Mouse (Mus musculus) ES-Bruce4 (cell line): ENCODE results near the gene Auts2. TPM values are rescaled to one million over a fixed set of nuclear protein-coding genes. Genes with fewer than 3 reads are reported as not detected.

Source experiments
- H3K27ac ChIP-seq: 2 replicates; pipeline ENCODE4 v1.5.1; 2012; ENCODE audit warnings: low read length, inconsistent platforms; ENCODE audit not compliant: insufficient read depth
- H3K27me3 ChIP-seq: 2 replicates; pipeline ENCODE4 v1.6.1; 2012; ENCODE audit warnings: mild to moderate bottlenecking, low read length, inconsistent platforms; ENCODE audit not compliant: control insufficient read depth, poor library complexity, insufficient read depth, severe bottlenecking
- H3K36me3 ChIP-seq: 2 replicates; pipeline ENCODE4 v1.6.1; 2012; ENCODE audit warnings: inconsistent platforms, mild to moderate bottlenecking, low read length, moderate library complexity; ENCODE audit not compliant: control insufficient read depth, poor library complexity, insufficient read depth, severe bottlenecking
- H3K4me1 ChIP-seq: one replicate; pipeline ENCODE4 v1.8.1; 2011; ENCODE audit warnings: low read length; ENCODE audit not compliant: control insufficient read depth, insufficient read depth
- H3K4me3 ChIP-seq: 2 replicates; pipeline ENCODE4 v1.5.1; 2011; ENCODE audit warnings: low read depth, mild to moderate bottlenecking, low read length
- H3K9ac ChIP-seq: 2 replicates; pipeline ENCODE4 v1.6.1; 2012; ENCODE audit warnings: low read depth, mild to moderate bottlenecking, inconsistent platforms; ENCODE audit not compliant: poor library complexity, severe bottlenecking
- H3K9me3 ChIP-seq: replicated peaks from 2 replicates; pipeline ENCODE4 v1.6.1; 2012; ENCODE audit warnings: mild to moderate bottlenecking, low read length, inconsistent platforms; ENCODE audit not compliant: control insufficient read depth, poor library complexity, insufficient read depth, severe bottlenecking
- CTCF ChIP-seq: IDR thresholded peaks from one replicate; pipeline ENCODE4 v1.8.1; 2011; ENCODE audit warnings: low read depth, low read length
- EP300 ChIP-seq: IDR thresholded peaks from 2 replicates; pipeline ENCODE4 v1.6.1; 2011; ENCODE audit warnings: low read depth, low read length; ENCODE audit not compliant: insufficient read depth
- POLR2A ChIP-seq: IDR thresholded peaks from one replicate; pipeline ENCODE4 v1.8.1; 2011; ENCODE audit warnings: low read length; ENCODE audit not compliant: insufficient read depth
- polyA plus RNA-seq: library from polyadenylated mRNA; stranded (reverse); fragments of >200 nt; gene quantifications from 2 replicates; pipeline ENCODE4 v1.2.4, GENCODE M21; 2011; ENCODE audit warnings: low read depth; ENCODE audit not compliant: missing spikeins, insufficient read depth, insufficient read length

Gene Auts2
- polyA plus RNA-seq, 1 experiment, result 23.4 TPM

DNA sequence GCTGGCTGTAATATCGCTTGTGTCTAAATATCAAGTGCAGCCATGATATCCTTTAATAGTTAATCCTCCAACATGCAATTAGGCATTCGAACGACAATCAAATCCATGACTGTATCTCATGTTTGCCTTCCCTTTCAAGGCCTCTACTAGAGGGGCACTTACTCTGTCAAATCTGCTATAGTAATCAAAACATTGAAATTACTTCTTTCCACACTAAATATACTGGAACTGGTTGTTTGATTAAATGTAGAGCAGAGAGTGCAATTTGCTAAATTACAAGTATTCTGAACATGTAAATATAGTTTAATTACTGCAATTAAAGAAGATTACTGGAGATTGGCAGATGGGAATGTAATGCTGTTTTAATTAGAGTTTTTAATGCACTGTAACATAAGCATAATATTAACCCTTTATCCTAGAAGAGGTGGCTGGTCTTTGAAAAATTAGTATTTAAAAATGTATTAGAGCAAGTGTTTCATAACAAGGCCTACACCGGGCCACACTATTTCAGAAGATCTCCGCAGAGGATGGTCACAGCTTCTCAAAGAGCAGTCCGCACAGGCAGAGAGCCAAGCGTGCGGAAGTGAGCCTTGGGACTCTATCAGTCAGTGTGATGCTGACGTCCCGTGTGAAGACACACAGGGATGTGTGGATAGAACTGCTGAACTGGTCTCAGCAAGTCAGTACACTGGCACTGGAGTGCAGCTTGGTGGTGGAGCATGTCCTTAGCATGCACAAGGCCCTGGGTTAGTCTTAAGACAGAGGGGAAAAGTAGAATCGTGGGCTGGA, 673.2 kb downstream of the Auts2 start:
- no peak overlapping the region for H3K27ac ChIP-seq
- H3K4me1 ChIP-seq, result no peaks in the 10 kb centered on the region
- TF ChIP-seq POLR2A (no peak), EP300 (no peak), CTCF (no peak)
- no peaks in the 10 kb centered on the region for H3K36me3 ChIP-seq
- H3K9me3 ChIP-seq, result no peaks in the 10 kb centered on the region
- H3K4me3 ChIP-seq, result no peak overlapping the region
- H3K27me3 ChIP-seq, result no peaks in the 10 kb centered on the region
- no peak overlapping the region for H3K9ac ChIP-seq

DNA sequence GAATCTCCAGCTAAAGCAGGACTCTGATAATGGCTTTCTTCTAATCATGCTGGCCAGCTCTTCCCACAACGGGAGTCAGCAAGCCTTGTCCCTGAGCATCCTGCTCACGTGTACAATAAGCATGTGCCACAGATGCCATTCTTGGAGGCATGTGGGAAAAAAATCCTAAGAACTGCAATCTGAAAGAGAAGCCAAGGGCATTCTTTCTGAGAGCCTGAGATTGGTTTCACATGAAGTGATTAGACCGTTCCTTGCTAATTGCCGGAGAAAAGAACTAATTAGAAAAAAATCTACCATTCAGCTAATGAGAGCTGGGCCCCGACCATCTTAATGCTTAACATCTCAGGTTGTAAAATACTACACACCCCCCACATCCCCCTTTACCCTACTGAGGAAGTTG, 677.9 kb downstream of the Auts2 start:
- Histone ChIP-seq H3K4me3 (no peak overlapping the region), H3K36me3 (no peaks in the 10 kb centered on the region), H3K27ac (no peak overlapping the region), H3K9ac (no peak overlapping the region), H3K9me3 (no peaks in the 10 kb centered on the region), H3K4me1 (no peaks in the 10 kb centered on the region), H3K27me3 (no peaks in the 10 kb centered on the region)
- TF ChIP-seq POLR2A (no peak), CTCF (no peak), EP300 (no peak)

DNA sequence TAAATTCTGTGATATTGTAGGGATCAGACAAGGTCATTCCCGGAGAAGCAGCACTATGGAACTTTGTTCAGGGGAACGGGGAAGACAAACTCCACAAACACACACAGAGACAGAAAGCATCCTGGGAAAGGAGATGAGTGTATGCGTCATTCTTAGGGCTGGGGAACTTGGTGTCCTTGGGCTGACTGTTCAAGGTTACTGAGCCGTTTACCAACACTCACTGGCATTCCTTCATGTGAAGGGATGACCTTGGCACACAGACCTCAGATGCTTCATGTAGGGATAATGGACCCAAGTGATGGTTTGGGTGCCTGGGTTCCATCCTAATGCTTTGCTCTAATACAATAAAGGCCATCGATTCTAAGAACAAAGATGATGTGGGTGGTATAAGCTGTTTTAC, 685.2 kb downstream of the Auts2 start:
- TF ChIP-seq CTCF (no peak), POLR2A (no peak), EP300 (no peak)
- no peak overlapping the region for H3K4me3 ChIP-seq
- H3K36me3 ChIP-seq, result no peaks in the 10 kb centered on the region
- H3K9ac ChIP-seq, result no peak overlapping the region
- no peak overlapping the region for H3K27ac ChIP-seq
- H3K27me3 ChIP-seq, result no peaks in the 10 kb centered on the region
- no peaks in the 10 kb centered on the region for H3K4me1 ChIP-seq
- no peaks in the 10 kb centered on the region; the same call in 1 of the 2 replicates for H3K9me3 ChIP-seq

DNA sequence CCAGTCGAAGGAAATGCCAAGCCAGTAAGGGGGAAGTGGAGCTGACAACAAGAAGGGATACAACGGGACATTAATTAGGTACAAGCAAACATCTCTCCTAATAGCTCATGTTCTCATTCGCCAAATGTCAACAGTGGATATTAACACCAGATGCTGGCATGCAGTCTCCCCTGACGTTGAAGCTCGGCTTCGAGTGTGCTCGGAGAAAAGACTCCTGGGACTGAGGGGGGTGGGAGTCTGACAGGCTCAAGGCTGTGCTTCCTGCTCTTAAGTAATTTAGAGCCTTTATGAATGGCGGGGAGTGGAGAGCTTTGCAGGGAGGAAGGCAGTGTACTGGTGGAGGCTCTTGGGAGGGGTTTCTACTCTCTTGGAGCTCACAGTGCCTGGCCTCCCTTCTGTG, 687.8 kb downstream of the Auts2 start:
- Histone ChIP-seq H3K4me3 (no peak overlapping the region), H3K9me3 (no peaks in the 10 kb centered on the region; the same call in 1 of the 2 replicates), H3K36me3 (no peaks in the 10 kb centered on the region), H3K27ac (no peak overlapping the region), H3K9ac (no peak overlapping the region), H3K4me1 (peaks cover 2% of the 10 kb centered on the region), H3K27me3 (no peaks in the 10 kb centered on the region)
- TF ChIP-seq EP300, result no peak
- TF ChIP-seq CTCF, result no peak
- TF ChIP-seq POLR2A, result no peak

DNA sequence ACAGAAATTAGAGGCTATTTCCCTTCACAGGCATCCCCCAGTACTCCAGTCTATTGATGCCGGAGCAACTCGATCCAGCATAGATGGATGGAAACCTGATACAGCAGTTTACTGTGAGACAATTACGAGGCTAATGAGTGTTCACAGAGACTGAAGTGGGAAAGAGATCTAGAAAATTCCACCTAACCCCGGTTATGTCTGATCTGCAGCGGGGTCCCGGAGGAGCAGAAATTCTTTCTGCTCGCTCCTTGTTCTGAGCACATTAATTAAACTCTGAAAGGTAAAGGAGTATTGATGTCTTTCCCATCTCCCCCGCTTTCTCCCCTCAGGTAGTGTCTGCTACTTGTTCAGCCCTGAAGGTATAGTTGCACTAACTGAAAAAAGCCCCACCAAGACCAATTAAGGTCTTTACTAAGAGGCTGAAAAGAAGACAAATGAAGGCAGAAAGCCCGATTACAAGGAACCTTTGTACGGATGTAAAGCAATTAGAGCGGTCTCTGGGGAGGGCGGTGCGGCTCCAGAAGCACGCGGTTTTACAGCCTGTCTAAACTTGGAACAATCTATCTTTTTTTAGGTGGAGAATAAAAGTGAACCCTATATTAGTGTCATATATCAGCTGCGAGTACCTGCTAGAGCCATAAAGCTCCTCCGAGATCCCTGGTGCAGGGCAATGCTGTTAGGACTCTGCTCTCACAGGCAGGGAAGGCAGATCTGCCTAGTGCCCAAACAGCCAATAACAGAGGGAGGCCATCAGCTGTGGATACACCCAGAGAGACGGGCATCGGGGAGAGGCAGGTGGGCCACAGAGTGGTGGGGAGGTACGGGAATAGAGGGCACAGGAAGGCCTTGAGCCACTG, 691.3 kb downstream of the Auts2 start:
- TF ChIP-seq CTCF, result no peak
- TF ChIP-seq POLR2A, result no peak
- no peak for TF ChIP-seq EP300
- no peak overlapping the region for H3K9ac ChIP-seq

More for the DNA sequence above, 691.3 kb downstream of the Auts2 start:
- Histone ChIP-seq H3K27ac (no peak overlapping the region), H3K27me3 (peaks cover 2% of the 10 kb centered on the region; the same call in 1 of the 2 replicates), H3K4me3 (no peak overlapping the region), H3K36me3 (no peaks in the 10 kb centered on the region), H3K9me3 (no peaks in the 10 kb centered on the region; the same call in 1 of the 2 replicates), H3K4me1 (peaks cover 2% of the 10 kb centered on the region)
